Mouse (Mus musculus) CH12.LX (cell line): ENCODE measurements around the gene Tmem62.

Experiments
- CHD1 ChIP-seq: IDR thresholded peaks from 2 replicates; pipeline ENCODE4 v1.6.1; 2012; ENCODE audit warnings: low read depth, low read length, improper control_type of control experiment, inconsistent platforms
- CTCF ChIP-seq, 2 experiments: IDR thresholded peaks in 1 of 2; conservative IDR thresholded peaks in 1 of 2; 2 replicates each; pipeline ENCODE4 v1.5.1; 2011 to 2012; ENCODE audit warnings: low read depth in 2 of 2, low read length in 2 of 2, improper control_type of control experiment in 1 of 2, inconsistent platforms in 1 of 2, mild to moderate bottlenecking in 1 of 2, moderate library complexity in 1 of 2
- E2F4 ChIP-seq: IDR thresholded peaks from 2 replicates; pipeline ENCODE4 v1.6.1; 2011; ENCODE audit warnings: low read depth, low read length, improper control_type of control experiment; ENCODE audit not compliant: insufficient replicate concordance
- ELF1 ChIP-seq: IDR thresholded peaks from 2 replicates; pipeline ENCODE4 v1.6.1; 2014; ENCODE audit warnings: low read depth, mild to moderate bottlenecking, inconsistent platforms, low read length, improper control_type of control experiment
- POLR2A ChIP-seq: IDR thresholded peaks from 2 replicates; pipeline ENCODE4 v1.6.1; 2011; ENCODE audit warnings: low read depth, mild to moderate bottlenecking, improper control_type of control experiment, low read length
- ZMIZ1 ChIP-seq: IDR thresholded peaks from 2 replicates; pipeline ENCODE4 v1.6.1; 2012; ENCODE audit warnings: low read depth, mild to moderate bottlenecking, inconsistent platforms, low read length, improper control_type of control experiment

- TF ChIP-seq CTCF (conservative IDR thresholded peaks at IDR 0.05 in 1 of 2, IDR thresholded peaks at IDR 0.05 in 1 of 2; ENCODE audit: low read depth in 2 of 2, low read length in 2 of 2) (no peak), POLR2A (no peak), ZMIZ1 (no peak), E2F4 (no peak), CHD1 (no peak), ELF1 (no peak)
Measured at GRCm38 (mm10) chr2:120970045-120970539, 6.7 kb upstream of the Tmem62 start.
